Mouse (Mus musculus): Measurements from ENCODE around the gene Olfr414. TPM values are rescaled to one million over a fixed set of nuclear protein-coding genes. Genes with fewer than 3 reads are reported as not detected.

Olfr414 gene
- polyA plus RNA-seq (2016; fragmentation: Nextera tagmentation; extraction: Ambion mirVana) = not detected in 2 replicates

DNA sequence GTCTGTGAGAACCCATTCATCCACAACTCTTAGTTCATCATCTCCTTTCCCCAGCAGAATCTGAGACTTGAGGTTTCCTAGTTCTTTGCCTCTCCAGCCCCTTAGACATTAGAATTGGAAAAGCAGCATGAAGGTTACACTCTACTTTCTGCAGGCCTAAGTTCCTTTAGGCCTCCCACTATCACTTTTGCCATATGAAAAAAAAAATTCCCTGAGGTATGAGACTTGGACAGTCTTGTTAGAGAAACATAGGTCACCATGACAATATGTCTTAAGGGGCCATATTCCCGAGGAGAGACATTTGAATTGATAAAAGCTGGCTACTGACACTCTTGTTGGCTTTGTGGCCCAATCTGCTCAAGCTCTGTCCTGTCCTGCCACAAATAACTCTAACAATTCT lies at the start of gene Olfr414:
TSS of gene Olfr414 (plus strand) at position 301 of the 400 bp plus-strand sequence.
- DNase-seq (ENCODE audit: low spot score) = no peak
- no peaks in the 10 kb centered on the region for H3K4me1 ChIP-seq
- WGBS = 60% methylated on average over 1 of the region's 1 CpGs
- no peak within 1 kb of the TSS for H3K27ac ChIP-seq
- H3K4me3 ChIP-seq = no peak within 1 kb of the TSS
- no peaks in the 10 kb centered on the region for H3K27me3 ChIP-seq (ENCODE audit: insufficient read depth, poor library complexity, severe bottlenecking)
- H3K36me3 ChIP-seq = no peaks in the 10 kb centered on the region
- no peaks in the 10 kb centered on the region for H3K9me3 ChIP-seq

DNA sequence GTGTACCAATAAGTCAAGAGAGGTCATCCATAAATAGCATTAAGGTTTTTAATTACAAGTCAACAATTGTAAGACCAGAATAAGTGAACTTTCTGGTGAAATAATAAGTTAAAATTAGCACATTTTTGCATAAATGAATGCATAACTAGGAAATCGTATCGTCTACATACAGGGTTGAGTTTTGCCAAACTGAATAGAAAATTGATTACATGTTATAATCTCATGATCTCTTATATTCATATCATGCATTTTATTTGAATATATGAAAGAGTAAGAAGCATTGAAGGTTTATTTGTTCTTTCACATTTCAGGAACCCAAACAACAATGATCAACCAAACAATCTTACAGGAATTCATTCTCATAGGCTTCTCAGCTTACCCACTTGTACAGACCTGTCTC lies 33.1 kb upstream of the Olfr414 start, which contains the start of gene Olfr248:
TSS of gene Olfr248 (plus strand) at position 301 of the 400 bp plus-strand sequence.
- Histone ChIP-seq H3K9me3 (no peaks in the 10 kb centered on the region), H3K27ac (no peak within 1 kb of the TSS), H3K36me3 (no peaks in the 10 kb centered on the region), H3K27me3 (ENCODE audit: insufficient read depth, poor library complexity, severe bottlenecking) (no peaks in the 10 kb centered on the region), H3K4me3 (no peak within 1 kb of the TSS), H3K4me1 (no peaks in the 10 kb centered on the region)
- DNase-seq (ENCODE audit: low spot score) = no peak
- 78% methylated on average over 2 of the region's 2 CpGs for WGBS

- no peaks in the 10 kb centered on the region for H3K36me3 ChIP-seq
- WGBS = 53% methylated on average over 4 of the region's 4 CpGs
- no peak for DNase-seq (ENCODE audit: low spot score)
Measured at GRCm38 (mm10) chr1:174422959-174423358, 905 bp upstream of the Olfr414 start.

GRCm38 (mm10) chr1:174426180-174426986 lies 2.5 kb downstream of the Olfr414 start:
- no peak overlapping the region for H3K4me3 ChIP-seq
- 40% methylated on average over 3 of the region's 3 CpGs for WGBS
- H3K4me1 ChIP-seq = no peaks in the 10 kb centered on the region
- no peaks in the 10 kb centered on the region for H3K36me3 ChIP-seq
- no peak for DNase-seq (ENCODE audit: low spot score)
- H3K27ac ChIP-seq = no peak overlapping the region
- H3K9me3 ChIP-seq = no peaks in the 10 kb centered on the region
- H3K27me3 ChIP-seq (ENCODE audit: insufficient read depth, poor library complexity, severe bottlenecking) = no peaks in the 10 kb centered on the region

More at GRCm38 (mm10) chr1:174422959-174423358, 905 bp upstream of the Olfr414 start:
- H3K27ac ChIP-seq = no peak overlapping the region
- H3K4me1 ChIP-seq = no peaks in the 10 kb centered on the region
- no peak overlapping the region for H3K4me3 ChIP-seq
- no peaks in the 10 kb centered on the region for H3K27me3 ChIP-seq (ENCODE audit: insufficient read depth, poor library complexity, severe bottlenecking)
- H3K9me3 ChIP-seq = no peaks in the 10 kb centered on the region

GRCm38 (mm10) chr1:174427402-174427801 lies 3.5 kb downstream of the Olfr414 start:
- no peak overlapping the region for H3K27ac ChIP-seq
- DNase-seq (ENCODE audit: low spot score) = no peak
- no peaks in the 10 kb centered on the region for H3K27me3 ChIP-seq (ENCODE audit: insufficient read depth, poor library complexity, severe bottlenecking)
- H3K4me3 ChIP-seq = no peak overlapping the region
- 88% methylated on average over 1 of the region's 1 CpGs for WGBS
- H3K9me3 ChIP-seq = no peaks in the 10 kb centered on the region
- H3K36me3 ChIP-seq = no peaks in the 10 kb centered on the region
- H3K4me1 ChIP-seq = no peaks in the 10 kb centered on the region

- Histone ChIP-seq H3K27ac (no peak overlapping the region), H3K36me3 (no peaks in the 10 kb centered on the region), H3K4me3 (no peak overlapping the region), H3K27me3 (ENCODE audit: insufficient read depth, poor library complexity, severe bottlenecking) (no peaks in the 10 kb centered on the region), H3K4me1 (no peaks in the 10 kb centered on the region), H3K9me3 (no peaks in the 10 kb centered on the region)
- DNase-seq (ENCODE audit: low spot score) = no peak
- 69% methylated on average over 2 of the region's 2 CpGs for WGBS
Measured at GRCm38 (mm10) chr1:174428407-174428806, 4.5 kb downstream of the Olfr414 start.

DNA sequence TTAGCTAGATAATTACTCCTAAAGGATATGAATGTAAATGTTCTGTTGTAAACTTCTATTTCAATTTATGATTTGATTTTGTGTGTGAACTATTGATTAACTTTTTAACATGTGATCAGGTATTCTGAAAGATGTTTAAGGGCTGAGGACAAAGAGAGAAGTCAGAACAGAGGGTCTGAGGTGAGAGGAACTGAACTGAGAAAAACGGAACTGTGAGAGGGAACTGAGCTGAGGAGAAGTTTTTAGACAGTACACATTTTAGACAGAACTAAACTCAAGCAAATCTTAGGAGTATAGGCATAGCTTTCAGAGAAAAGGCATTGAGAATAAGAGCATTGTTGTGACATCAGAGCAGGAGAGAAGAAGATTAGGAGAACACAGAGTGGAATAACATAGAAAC lies 10.3 kb downstream of the Olfr414 start:
- no peak for DNase-seq (ENCODE audit: low spot score)
- WGBS = 60% methylated on average over 1 of the region's 1 CpGs
- no peak overlapping the region for H3K27ac ChIP-seq
- H3K9me3 ChIP-seq = no peaks in the 10 kb centered on the region
- no peaks in the 10 kb centered on the region for H3K4me1 ChIP-seq
- no peaks in the 10 kb centered on the region for H3K27me3 ChIP-seq (ENCODE audit: insufficient read depth, poor library complexity, severe bottlenecking)
- no peaks in the 10 kb centered on the region for H3K36me3 ChIP-seq
- H3K4me3 ChIP-seq = no peak overlapping the region

GRCm38 (mm10) chr1:174441782-174442181 lies 17.9 kb downstream of the Olfr414 start, which contains the start of gene Olfr220:
Gene Olfr220, plus strand, starts transcription at chr1:174442082.
- DNase-seq (ENCODE audit: low spot score) = no peak
- H3K27me3 ChIP-seq (ENCODE audit: insufficient read depth, poor library complexity, severe bottlenecking) = no peaks in the 10 kb centered on the region
- H3K36me3 ChIP-seq = no peaks in the 10 kb centered on the region
- no peaks in the 10 kb centered on the region for H3K9me3 ChIP-seq
- 55% methylated on average over 1 of the region's 1 CpGs for WGBS
- no peaks in the 10 kb centered on the region for H3K4me1 ChIP-seq
- no peak within 1 kb of the TSS for H3K27ac ChIP-seq
- no peak within 1 kb of the TSS for H3K4me3 ChIP-seq

DNA sequence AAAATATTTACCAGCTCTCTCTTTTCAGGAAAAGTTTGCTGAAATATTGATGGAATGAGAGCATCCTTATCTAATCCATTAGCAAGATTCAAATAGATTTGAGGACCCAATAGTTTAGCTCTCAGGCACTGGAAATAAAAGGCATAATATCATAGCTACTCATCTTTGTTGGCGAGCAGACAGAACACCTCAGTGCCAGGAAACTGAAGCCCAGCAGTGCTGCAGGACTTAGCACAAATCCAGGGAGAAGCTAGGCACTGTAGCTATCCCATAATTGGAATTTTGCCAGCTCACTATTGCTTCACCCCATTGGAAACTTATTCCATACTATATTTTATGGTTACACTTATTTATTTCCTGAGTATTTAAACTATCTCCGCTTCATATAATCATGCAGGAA lies 31.2 kb downstream of the Olfr414 start:
- H3K4me1 ChIP-seq = no peaks in the 10 kb centered on the region
- DNase-seq (ENCODE audit: low spot score) = no peak
- no peak overlapping the region for H3K27ac ChIP-seq
- H3K36me3 ChIP-seq = no peaks in the 10 kb centered on the region
- no peaks in the 10 kb centered on the region for H3K9me3 ChIP-seq
- no peak overlapping the region for H3K4me3 ChIP-seq
- WGBS = 77% methylated on average over 2 of the region's 2 CpGs
- no peaks in the 10 kb centered on the region for H3K27me3 ChIP-seq (ENCODE audit: insufficient read depth, poor library complexity, severe bottlenecking)

DNA sequence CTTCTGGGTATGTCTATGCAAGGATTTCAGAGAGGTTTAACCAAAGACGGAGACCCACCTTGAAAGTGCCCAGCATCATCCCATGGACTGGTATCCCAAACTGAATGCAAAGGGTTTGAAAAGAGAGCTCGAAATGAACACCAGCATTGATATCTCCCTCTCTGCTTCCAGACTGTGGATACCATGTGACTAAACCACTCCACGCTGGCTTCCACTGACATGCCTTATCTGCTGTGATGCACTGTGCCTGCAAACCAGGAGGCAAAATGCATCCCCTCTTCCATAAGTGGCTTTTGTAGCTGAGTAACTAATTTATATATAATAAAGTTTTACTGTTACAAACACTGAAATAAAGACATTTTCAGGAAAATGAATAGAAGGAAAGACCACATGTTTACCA lies 41.5 kb downstream of the Olfr414 start:
- Histone ChIP-seq H3K27ac (no peak overlapping the region), H3K4me1 (no peaks in the 10 kb centered on the region), H3K27me3 (ENCODE audit: insufficient read depth, poor library complexity, severe bottlenecking) (0 out of 2 replicates have a peak, but pooled peaks cover 7% of the 10 kb centered on the region), H3K4me3 (no peak overlapping the region), H3K9me3 (no peaks in the 10 kb centered on the region), H3K36me3 (no peaks in the 10 kb centered on the region)
- 61% methylated on average over 3 of the region's 3 CpGs for WGBS
- no peak for DNase-seq (ENCODE audit: low spot score)

- H3K27me3 ChIP-seq (ENCODE audit: insufficient read depth, poor library complexity, severe bottlenecking) = 0 out of 2 replicates have a peak, but pooled peaks cover 7% of the 10 kb centered on the region
- H3K27ac ChIP-seq = no peak overlapping the region
- no peaks in the 10 kb centered on the region for H3K9me3 ChIP-seq
- no peaks in the 10 kb centered on the region for H3K4me1 ChIP-seq
- 20% methylated on average over 2 of the region's 2 CpGs for WGBS
- no peaks in the 10 kb centered on the region for H3K36me3 ChIP-seq
- no peak overlapping the region for H3K4me3 ChIP-seq
- no peak for DNase-seq (ENCODE audit: low spot score)
Measured at GRCm38 (mm10) chr1:174466240-174466639, 42.4 kb downstream of the Olfr414 start.

DNA sequence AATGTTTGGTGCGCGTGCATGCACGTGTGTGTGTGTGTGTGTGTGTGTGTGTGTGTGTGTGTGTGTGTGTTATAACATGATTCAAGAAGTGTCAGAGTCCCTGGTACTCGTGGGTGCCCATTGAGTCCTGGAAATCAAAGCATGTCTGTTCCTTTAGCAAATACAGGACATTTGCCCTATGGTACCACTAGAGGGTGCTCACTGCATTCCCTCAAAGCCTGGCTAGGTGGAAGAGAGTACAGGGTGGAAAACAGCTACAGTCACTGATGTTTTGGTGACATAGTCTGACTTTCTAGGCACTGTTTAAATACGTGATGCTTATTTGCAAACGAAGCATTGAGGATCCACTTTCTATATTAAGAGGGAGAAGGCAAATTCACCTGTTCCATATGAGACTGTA lies 45.9 kb downstream of the Olfr414 start:
- Histone ChIP-seq H3K9me3 (no peaks in the 10 kb centered on the region), H3K4me3 (no peak overlapping the region), H3K27me3 (ENCODE audit: insufficient read depth, poor library complexity, severe bottlenecking) (0 out of 2 replicates have a peak, but pooled peaks cover 7% of the 10 kb centered on the region), H3K4me1 (no peaks in the 10 kb centered on the region), H3K36me3 (no peaks in the 10 kb centered on the region), H3K27ac (no peak overlapping the region)
- WGBS = 10% methylated on average over 6 of the region's 6 CpGs
- DNase-seq (ENCODE audit: low spot score) = no peak

DNA sequence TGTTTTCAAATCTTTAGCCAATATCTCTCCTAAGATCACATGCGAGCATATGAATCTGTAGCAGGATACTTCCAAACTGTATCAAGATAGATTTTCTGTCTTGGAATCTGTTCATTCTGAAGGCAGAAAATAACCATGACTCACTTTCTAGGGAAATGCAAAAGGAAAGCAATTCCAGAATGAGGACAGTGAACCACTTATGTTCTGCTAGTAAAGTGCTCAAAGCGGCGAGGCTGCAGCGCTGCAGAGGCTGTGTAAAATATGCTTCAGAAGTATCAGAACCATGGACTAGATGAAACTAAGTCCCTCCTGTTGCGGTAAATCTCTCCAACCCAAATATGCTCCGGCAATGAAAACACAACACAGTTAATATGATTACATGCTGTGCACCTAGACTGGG lies 58.7 kb downstream of the Olfr414 start:
- 91% methylated on average over 6 of the region's 6 CpGs for WGBS
- Histone ChIP-seq H3K36me3 (no peaks in the 10 kb centered on the region), H3K27ac (no peak overlapping the region), H3K4me3 (no peak overlapping the region), H3K27me3 (ENCODE audit: insufficient read depth, poor library complexity, severe bottlenecking) (no peaks in the 10 kb centered on the region), H3K4me1 (no peaks in the 10 kb centered on the region), H3K9me3 (no peaks in the 10 kb centered on the region)
- no peak for DNase-seq (ENCODE audit: low spot score)

Data from heart, embryonic 10.5 days (tissue).